Mouse (Mus musculus): ENCODE data around the gene Tmem242.

DNA sequence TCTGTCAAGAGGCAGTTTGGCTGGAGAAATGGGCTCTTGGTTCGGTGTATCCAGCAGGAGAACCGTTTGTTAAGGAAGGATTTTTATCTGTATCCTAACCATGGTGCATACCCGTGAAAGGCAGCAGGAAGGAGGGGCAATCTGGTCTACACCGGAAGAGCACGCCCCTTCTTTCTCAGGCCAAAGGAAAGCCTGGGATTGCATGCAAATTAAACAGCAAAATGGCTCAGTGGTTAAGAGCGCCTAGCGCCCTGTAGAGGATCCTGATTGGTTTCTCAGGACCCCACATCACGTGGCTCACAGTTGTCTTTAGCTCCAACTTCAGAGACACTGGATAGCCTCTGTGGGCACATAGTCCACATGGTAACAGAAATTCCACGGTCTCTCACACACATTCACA, 21.0 kb downstream of the Tmem242 start:
- TF ChIP-seq CTCF (IDR thresholded peaks at IDR 0.05) (no peak), EP300 (IDR thresholded peaks at IDR 0.05) (no peak)

Data from lung, postnatal 0 days (tissue).